Mouse (Mus musculus): ENCODE data around the gene Gnai3. TPM values are rescaled to one million over a fixed set of nuclear protein-coding genes. Genes with fewer than 3 reads are reported as not detected.
A peak's percentile ranks its signal among the peaks of the same experiment; 100 is the strongest.

Gene Gnai3
- polyA plus RNA-seq, 1 experiment from 2014 or later = 108 TPM

DNA sequence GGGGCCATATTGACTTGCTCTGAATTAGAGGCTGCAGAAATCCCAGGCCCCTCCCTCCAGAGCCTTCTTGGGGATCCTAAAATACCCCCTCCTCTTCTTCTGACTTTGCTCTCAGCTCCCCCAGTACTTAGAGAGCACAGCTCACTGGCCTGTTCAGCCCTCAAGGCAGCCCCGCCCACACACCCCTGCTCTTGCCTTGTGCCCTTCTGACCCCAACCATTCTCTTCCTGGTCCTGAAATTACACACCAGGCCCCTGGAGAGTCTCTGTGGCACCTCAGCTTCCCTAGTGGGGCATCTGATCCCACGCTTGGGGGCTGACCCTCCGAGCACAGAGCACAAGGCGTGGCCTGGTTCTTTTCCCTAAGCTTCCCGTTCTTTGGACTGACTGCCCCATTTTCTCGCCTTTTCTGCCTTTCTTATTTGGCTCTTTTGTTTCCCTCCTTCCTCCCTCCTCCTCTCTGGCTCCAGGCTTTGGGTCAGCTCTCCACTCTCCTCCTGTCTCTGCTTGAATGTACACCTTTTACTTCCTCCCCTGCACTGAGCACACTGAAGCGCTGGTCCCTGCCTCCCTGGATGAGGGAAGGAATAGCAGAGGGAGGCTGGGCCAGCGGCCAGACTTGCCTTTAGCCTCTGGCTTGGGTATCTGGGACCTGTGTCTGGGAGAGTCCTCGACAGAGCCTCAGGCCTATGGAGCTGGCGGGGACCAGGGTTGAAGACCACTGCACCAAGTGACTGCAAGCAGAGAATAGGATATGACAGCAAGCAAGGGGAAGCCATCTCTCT lies 19.8 kb upstream of the Gnai3 start:
- H3K4me2 ChIP-seq (ENCODE audit: low read depth, low read length) = no peak overlapping the region
- ATAC-seq (ENCODE audit: low read depth) = peak; percentile 25
- H3K9me3 ChIP-seq (ENCODE audit: control insufficient read depth, low read length) = no peaks in the 10 kb centered on the region
- H3K4me3 ChIP-seq (ENCODE audit: low read depth, low read length) = no peak overlapping the region
- no peak overlapping the region for H3K9ac ChIP-seq (replicated peaks; ENCODE audit: low read depth, low read length)
- peaks cover 29% of the 10 kb centered on the region for H3K4me1 ChIP-seq (ENCODE audit: control insufficient read depth, insufficient read depth, low read length)
- WGBS = 18% methylated on average over 10 of the region's 10 CpGs
- no peaks in the 10 kb centered on the region for H3K27me3 ChIP-seq (ENCODE audit: control insufficient read depth, insufficient read depth, low read length)
- no peaks in the 10 kb centered on the region for H3K36me3 ChIP-seq (ENCODE audit: control insufficient read depth, insufficient read depth, low read length)
- H3K27ac ChIP-seq (ENCODE audit: low read depth, low read length) = peak overlapping the region; percentile 45

DNA sequence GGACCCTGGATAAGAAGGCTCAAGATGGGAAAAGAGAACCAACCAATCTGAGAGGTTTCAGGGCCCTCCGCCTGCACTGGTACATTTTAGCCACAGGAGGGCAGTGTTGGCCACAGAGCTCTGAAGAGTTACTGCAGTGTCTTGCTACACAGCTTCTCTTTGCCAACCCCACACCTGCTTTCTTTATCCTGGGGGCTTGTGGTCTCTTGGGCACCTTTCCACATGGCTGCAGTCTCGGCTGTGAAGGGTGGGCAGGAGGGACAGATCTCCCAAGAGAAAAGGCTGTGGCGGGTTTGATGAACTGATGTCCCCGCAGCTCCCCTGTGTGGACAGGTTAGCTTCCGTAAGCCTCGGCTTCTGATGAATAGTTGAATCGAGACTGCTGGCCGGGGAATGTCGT lies 18.9 kb upstream of the Gnai3 start:
- H3K27me3 ChIP-seq (ENCODE audit: control insufficient read depth, insufficient read depth, low read length) = no peaks in the 10 kb centered on the region
- H3K9me3 ChIP-seq (ENCODE audit: control insufficient read depth, low read length) = no peaks in the 10 kb centered on the region
- 0 out of 2 replicates have a peak overlapping the region, but pooled peaks have one; percentile 5 for H3K4me3 ChIP-seq (ENCODE audit: low read depth, low read length)
- peaks cover 29% of the 10 kb centered on the region for H3K4me1 ChIP-seq (ENCODE audit: control insufficient read depth, insufficient read depth, low read length)
- ATAC-seq (ENCODE audit: low read depth) = peak; percentile 78; the same call in 1 of the 2 replicates
- 8% methylated on average over 9 of the region's 9 CpGs for WGBS
- peak overlapping the region; percentile 45 for H3K27ac ChIP-seq (ENCODE audit: low read depth, low read length)
- H3K4me2 ChIP-seq (ENCODE audit: low read depth, low read length) = peak overlapping the region; percentile 36
- no peaks in the 10 kb centered on the region for H3K36me3 ChIP-seq (ENCODE audit: control insufficient read depth, insufficient read depth, low read length)
- H3K9ac ChIP-seq (replicated peaks; ENCODE audit: low read depth, low read length) = 0 out of 2 replicates have a peak overlapping the region, but pooled peaks have one; percentile 21

DNA sequence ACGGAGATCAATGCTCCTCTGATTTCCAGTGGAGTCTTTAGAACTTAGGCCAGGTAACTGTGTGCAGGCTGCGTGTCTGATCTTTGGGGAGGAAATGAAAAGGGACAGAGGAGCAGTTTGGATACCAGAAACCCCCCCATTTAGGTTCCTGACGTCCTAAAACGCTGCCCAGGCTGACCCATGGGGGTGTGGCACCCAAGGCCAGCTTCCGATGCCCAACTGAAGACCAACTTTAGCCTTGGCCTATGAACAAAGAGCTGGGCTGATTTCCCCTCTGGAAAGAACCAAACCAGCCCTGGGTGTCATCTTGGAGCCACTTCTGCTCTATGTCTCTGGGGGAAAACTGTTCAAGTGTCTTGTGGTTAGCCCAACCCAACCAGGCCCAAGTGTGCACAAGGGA lies 18.1 kb upstream of the Gnai3 start:
- no peak overlapping the region for H3K4me2 ChIP-seq (ENCODE audit: low read depth, low read length)
- no peak overlapping the region for H3K9ac ChIP-seq (replicated peaks; ENCODE audit: low read depth, low read length)

DNA sequence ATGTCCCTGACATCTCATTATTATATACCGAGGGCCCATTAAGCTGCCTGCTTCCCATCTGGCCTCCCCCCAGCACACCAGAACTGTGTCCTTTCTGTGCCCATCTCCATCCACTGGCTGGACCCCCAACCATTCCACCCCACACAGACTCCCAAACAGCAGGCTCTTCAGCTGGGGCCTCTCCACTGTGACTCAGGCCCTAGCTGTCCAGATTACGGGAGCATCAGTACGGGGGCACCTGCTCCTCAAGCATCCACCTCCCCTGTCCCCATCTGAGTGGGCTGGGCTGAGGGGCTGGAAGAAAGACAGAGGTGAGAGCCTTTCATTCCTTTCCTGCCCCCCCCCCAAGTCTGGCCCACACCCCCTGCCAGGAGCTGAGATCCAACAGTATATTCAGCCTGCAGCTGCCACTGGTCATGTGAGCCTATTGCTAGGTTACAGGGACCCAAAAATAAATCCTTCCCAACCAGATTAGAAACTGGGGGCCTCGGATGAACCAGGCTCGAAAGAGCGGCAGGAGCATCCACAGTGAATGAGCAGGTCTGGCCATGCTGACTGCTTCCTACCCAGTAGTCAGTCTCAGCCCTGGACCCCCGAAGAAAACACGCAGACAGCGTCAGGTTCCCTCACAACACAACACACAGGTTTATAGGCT lies 12.6 kb upstream of the Gnai3 start:
- 46% methylated on average over 9 of the region's 9 CpGs for WGBS
- 0 out of 2 replicates have a peak overlapping the region, but pooled peaks have one; percentile 16 for H3K9ac ChIP-seq (replicated peaks; ENCODE audit: low read depth, low read length)
- peak; percentile 42; the same call in 1 of the 2 replicates for ATAC-seq (ENCODE audit: low read depth)

More for the DNA sequence above, 18.1 kb upstream of the Gnai3 start:
- Histone ChIP-seq H3K9me3 (ENCODE audit: control insufficient read depth, low read length) (no peaks in the 10 kb centered on the region), H3K4me3 (ENCODE audit: low read depth, low read length) (no peak overlapping the region), H3K27me3 (ENCODE audit: control insufficient read depth, insufficient read depth, low read length) (no peaks in the 10 kb centered on the region), H3K27ac (ENCODE audit: low read depth, low read length) (no peak overlapping the region), H3K36me3 (ENCODE audit: control insufficient read depth, insufficient read depth, low read length) (no peaks in the 10 kb centered on the region), H3K4me1 (ENCODE audit: control insufficient read depth, insufficient read depth, low read length) (peaks cover 25% of the 10 kb centered on the region)
- ATAC-seq (ENCODE audit: low read depth) = no peak
- WGBS = 63% methylated on average over 5 of the region's 5 CpGs

DNA sequence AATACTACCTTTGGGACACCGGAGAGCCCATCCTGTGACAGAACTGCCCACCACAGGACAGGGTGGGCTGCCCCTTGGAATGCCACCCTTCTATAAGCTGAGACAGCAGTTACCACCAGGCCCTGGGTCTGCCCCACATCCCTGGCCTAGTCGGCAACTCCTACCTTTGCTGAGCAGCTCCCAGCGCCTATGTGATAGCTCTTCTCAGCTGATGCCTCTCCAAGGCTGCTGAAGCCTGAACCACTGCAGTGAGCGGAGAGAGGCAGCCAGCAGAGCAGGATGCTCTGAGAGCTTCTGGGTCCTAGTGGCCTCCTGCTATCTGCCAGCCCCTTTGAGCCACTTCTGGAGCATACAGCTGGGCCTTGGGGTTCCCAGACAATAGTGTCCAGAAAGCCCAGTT lies 8.7 kb upstream of the Gnai3 start, which contains the start of gene Gpr61:
Gene Gpr61 (minus strand): TSS at position 227 of the 400 bp plus-strand sequence.
- Histone ChIP-seq H3K4me3 (ENCODE audit: low read depth, low read length) (peak within 1 kb of the TSS; percentile 32), H3K9me3 (ENCODE audit: control insufficient read depth, low read length) (no peaks in the 10 kb centered on the region), H3K27me3 (ENCODE audit: control insufficient read depth, insufficient read depth, low read length) (no peaks in the 10 kb centered on the region), H3K4me2 (ENCODE audit: low read depth, low read length) (peak within 1 kb of the TSS; percentile 54), H3K4me1 (ENCODE audit: control insufficient read depth, insufficient read depth, low read length) (peaks cover 9% of the 10 kb centered on the region; the same call in 1 of the 2 replicates), H3K36me3 (ENCODE audit: control insufficient read depth, insufficient read depth, low read length) (no peaks in the 10 kb centered on the region), H3K9ac (replicated peaks; ENCODE audit: low read depth, low read length) (peak within 1 kb of the TSS; percentile 61), H3K27ac (ENCODE audit: low read depth, low read length) (peak within 1 kb of the TSS; percentile 72)
- 43% methylated on average over 4 of the region's 4 CpGs for WGBS
- peak; percentile 70; the same call in 1 of the 2 replicates for ATAC-seq (ENCODE audit: low read depth)

More for the DNA sequence above, 12.6 kb upstream of the Gnai3 start:
- Histone ChIP-seq H3K4me3 (ENCODE audit: low read depth, low read length) (no peak overlapping the region), H3K36me3 (ENCODE audit: control insufficient read depth, insufficient read depth, low read length) (no peaks in the 10 kb centered on the region), H3K4me1 (ENCODE audit: control insufficient read depth, insufficient read depth, low read length) (peaks cover 9% of the 10 kb centered on the region; the same call in 1 of the 2 replicates), H3K27me3 (ENCODE audit: control insufficient read depth, insufficient read depth, low read length) (no peaks in the 10 kb centered on the region), H3K9me3 (ENCODE audit: control insufficient read depth, low read length) (no peaks in the 10 kb centered on the region), H3K4me2 (ENCODE audit: low read depth, low read length) (no peak overlapping the region), H3K27ac (ENCODE audit: low read depth, low read length) (peak overlapping the region; percentile 66)

DNA sequence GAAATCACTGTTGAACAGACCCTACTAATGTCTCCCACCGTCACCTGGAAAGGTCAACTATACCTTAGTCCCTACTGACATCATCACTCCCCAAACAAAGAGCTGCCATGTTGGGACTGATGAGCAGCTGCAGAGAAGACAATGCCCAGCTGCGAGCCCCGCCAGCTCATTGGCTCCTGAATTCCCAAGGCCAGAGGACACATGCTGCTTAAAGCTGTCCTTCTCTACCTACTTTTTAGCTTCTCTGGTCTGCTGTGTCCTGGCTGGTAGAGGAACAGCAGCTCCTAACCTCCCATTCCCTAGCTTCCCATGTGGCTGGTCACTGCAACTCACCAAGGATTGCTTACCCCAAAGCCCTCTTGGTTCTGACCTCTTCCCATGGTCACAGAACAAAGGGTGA lies 6.3 kb upstream of the Gnai3 start:
- no peak overlapping the region for H3K4me3 ChIP-seq (ENCODE audit: low read depth, low read length)
- H3K9ac ChIP-seq (replicated peaks; ENCODE audit: low read depth, low read length) = no peak overlapping the region
- H3K36me3 ChIP-seq (ENCODE audit: control insufficient read depth, insufficient read depth, low read length) = no peaks in the 10 kb centered on the region
- no peak overlapping the region for H3K27ac ChIP-seq (ENCODE audit: low read depth, low read length)
- ATAC-seq (ENCODE audit: low read depth) = no peak
- no peaks in the 10 kb centered on the region for H3K9me3 ChIP-seq (ENCODE audit: control insufficient read depth, low read length)
- H3K27me3 ChIP-seq (ENCODE audit: control insufficient read depth, insufficient read depth, low read length) = no peaks in the 10 kb centered on the region
- H3K4me2 ChIP-seq (ENCODE audit: low read depth, low read length) = no peak overlapping the region
- 0 out of 2 replicates have a peak, but pooled peaks cover 2% of the 10 kb centered on the region for H3K4me1 ChIP-seq (ENCODE audit: control insufficient read depth, insufficient read depth, low read length)
- WGBS = 93% methylated on average over 3 of the region's 3 CpGs

DNA sequence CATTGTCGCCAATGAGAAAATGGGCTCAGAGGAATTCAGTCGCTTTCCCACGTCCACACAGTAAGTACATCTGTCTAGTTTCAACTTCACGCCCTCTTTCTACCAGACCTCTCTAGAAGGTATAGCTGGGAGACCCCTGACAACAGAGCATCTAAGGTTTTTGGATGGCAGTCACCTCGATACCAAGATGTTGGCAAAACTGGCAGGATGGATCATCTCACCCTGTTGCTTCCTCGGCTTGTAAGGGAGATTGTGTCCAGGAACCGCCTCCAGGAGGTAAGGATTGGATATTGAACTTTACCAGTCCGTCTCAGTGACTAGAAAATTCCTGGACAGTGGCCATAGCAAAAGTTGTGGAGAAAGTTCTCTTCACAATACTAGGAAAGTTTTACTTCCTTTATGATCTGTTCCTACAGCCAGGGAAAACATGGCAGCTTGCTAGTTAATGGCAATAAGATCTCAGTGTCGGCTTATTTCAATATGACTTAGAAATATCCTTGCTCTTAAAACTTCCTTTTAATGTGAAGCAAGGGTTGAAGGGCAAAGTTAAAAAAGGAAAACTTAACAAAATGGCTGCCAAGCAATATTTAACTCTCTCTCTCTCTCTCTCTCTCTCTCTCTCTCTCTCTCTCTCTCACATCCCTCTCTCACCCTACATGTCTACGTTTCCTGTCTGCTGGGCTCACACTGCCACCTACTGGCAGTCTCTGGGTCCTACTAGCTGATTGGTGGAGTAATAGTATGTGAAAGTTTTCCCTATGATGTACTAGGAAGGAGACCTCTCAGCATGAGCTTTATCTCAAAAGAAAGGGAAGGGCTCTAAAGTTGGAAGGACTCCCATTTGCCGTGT lies 1.7 kb upstream of the Gnai3 start:
- Histone ChIP-seq H3K36me3 (ENCODE audit: control insufficient read depth, insufficient read depth, low read length) (no peaks in the 10 kb centered on the region), H3K4me3 (ENCODE audit: low read depth, low read length) (no peak overlapping the region), H3K27me3 (ENCODE audit: control insufficient read depth, insufficient read depth, low read length) (no peaks in the 10 kb centered on the region), H3K27ac (ENCODE audit: low read depth, low read length) (no peak overlapping the region), H3K4me2 (ENCODE audit: low read depth, low read length) (no peak overlapping the region), H3K4me1 (ENCODE audit: control insufficient read depth, insufficient read depth, low read length) (peaks cover 16% of the 10 kb centered on the region), H3K9me3 (ENCODE audit: control insufficient read depth, low read length) (no peaks in the 10 kb centered on the region), H3K9ac (replicated peaks; ENCODE audit: low read depth, low read length) (no peak overlapping the region)
- peak; percentile 52; the same call in 1 of the 2 replicates for ATAC-seq (ENCODE audit: low read depth)
- WGBS = 71% methylated on average over 11 of the region's 11 CpGs

DNA sequence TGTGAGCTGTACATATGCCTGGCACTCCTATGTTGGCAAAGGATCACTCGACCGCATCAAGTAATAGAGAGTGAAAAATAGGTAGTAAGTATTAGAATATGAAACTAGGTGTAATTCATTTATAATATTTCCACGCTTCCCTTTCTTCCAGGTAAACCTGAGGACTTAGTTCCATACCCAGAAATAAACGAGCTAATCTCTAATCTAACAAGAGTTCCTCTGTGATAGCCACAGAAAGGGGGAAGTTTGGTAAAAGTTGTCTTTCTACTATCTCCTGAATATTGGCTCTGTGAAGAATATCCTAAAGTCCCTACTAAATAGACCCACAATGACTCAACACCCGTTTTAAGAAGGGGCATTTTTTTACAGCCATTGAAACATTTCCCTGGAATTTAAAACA lies 725 bp upstream of the Gnai3 start:
- Histone ChIP-seq H3K27ac (ENCODE audit: low read depth, low read length) (peak overlapping the region; percentile 89; the same call in 1 of the 2 replicates), H3K9ac (replicated peaks; ENCODE audit: low read depth, low read length) (peak overlapping the region; percentile 90; the same call in 1 of the 2 replicates), H3K9me3 (ENCODE audit: control insufficient read depth, low read length) (no peaks in the 10 kb centered on the region), H3K4me1 (ENCODE audit: control insufficient read depth, insufficient read depth, low read length) (peaks cover 16% of the 10 kb centered on the region), H3K4me2 (ENCODE audit: low read depth, low read length) (peak overlapping the region; percentile 56), H3K36me3 (ENCODE audit: control insufficient read depth, insufficient read depth, low read length) (no peaks in the 10 kb centered on the region), H3K27me3 (ENCODE audit: control insufficient read depth, insufficient read depth, low read length) (no peaks in the 10 kb centered on the region), H3K4me3 (ENCODE audit: low read depth, low read length) (peak overlapping the region; percentile 91)
- WGBS = 61% methylated on average over 5 of the region's 5 CpGs
- no peak for ATAC-seq (ENCODE audit: low read depth)

Measured in neural tube, embryonic 14.5 days (tissue).